Mouse (Mus musculus) kidney, adult 18-20 months (tissue): ENCODE results near the gene Hspa1b.
"Not testable (repeated sequence)": the region's sequence is repeated elsewhere in the genome, so short reads cannot be mapped to it uniquely, and the experiment has no call there.

Source experiments
- DNase-seq: peaks from one replicate; pipeline ENCODE4 v3.0.0; 2021

Gene Hspa1b

DNA sequence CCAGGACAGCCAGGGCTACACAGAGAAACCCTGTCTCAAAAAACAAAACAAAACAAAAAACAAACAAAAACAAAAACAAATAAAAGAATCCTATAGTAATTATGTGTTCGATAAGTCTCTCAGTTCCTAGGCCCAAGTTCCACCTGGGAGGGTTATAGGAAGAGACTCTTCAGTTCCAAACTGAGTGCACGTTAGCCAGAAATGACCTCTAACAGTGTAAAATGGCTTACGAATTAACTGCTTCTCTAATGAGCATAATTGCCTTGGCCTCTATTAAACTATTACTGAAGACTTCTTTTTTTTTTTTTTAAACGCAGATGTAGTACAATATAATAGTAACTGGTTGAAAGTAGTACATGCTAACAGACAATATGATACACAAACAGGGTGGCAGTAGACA, 5.1 kb downstream of the Hspa1b start:
- DNase-seq: no peak

DNA sequence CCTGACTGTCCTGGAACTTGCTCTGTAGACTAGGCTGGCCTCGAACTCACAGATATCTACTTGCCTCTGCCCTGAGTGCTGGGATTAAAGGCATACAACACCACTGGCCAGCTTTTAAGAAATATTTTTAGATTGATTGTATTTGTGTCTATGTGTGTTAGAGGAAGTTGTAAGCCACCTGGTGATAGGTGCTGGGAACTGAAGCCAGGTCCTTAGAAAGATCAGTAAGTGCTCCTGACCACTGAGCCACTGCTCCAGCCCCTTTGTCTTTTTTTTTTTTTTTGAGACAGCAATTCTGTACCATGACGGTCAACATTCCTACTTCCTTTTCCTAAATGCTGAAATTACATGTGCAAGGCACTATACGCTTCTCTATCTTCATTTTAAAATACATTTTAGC, 5.8 kb downstream of the Hspa1b start:
- DNase-seq: no peak

DNA sequence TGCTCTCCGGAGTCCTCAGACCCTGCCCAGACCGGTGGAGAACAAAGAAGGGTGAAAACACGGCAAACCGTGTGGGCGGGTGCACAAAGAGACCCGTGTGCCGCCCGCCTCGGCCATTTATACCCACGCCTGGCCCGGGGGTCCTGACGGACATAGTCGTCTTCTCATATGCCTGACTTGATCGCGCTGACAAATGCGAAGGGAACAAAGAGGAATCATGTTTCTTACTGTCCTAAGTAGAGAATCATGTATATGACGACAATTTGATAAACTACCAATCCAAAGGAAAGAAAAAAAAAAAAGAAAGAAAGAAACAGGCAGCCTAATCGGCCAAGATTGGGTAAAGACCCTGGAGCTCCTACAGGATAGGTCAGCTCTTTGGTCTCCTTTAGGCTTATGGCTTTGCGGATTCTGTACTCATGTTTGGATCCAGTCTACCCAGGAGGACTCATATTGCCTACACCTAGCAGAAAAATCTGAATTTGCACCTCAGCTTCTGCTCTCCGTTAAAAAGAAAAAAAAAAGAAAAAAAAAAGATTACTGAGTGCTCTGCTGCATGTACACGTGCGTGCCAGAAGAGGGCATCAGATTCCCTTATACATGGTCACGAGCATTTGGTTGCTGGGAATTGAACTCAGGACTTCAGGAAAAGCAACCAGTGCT, 6.5 kb downstream of the Hspa1b start:
- DNase-seq: peak; percentile 82

DNA sequence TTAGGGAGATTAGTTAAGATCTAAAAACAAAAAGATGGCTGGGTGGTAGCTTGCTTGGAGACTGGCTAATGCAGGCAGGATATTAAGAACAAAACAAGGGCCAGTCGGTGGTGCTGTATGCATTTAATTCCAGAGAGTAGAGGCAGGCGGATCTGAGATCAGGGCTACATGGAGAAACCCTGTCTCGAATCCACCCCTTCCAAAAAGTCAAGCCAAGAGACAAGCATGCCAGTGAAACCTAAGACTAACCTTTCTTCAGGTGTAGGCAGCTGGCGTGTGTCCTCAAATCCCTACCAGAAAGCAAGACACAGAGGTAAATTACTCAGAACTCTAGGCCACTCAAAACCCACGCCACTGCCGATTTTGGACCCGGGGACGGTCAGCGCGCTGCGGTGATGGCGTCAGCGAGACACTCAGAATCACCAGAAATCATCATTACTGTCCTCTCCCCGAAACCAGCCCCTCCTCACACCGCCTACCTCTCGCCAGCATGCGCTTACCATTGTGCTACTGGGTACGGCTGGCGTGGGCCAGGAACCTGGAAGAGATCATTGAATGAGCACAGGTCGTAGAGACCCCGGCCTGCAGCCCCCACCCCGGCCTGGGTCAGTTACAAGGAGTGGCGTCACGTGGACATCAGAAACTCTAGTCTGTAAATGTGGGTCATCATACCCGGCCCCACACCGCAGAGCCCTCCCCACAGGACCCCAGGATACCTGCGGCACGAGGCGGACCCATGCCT, 7.2 kb downstream of the Hspa1b start:
- DNase-seq: no peak

DNA sequence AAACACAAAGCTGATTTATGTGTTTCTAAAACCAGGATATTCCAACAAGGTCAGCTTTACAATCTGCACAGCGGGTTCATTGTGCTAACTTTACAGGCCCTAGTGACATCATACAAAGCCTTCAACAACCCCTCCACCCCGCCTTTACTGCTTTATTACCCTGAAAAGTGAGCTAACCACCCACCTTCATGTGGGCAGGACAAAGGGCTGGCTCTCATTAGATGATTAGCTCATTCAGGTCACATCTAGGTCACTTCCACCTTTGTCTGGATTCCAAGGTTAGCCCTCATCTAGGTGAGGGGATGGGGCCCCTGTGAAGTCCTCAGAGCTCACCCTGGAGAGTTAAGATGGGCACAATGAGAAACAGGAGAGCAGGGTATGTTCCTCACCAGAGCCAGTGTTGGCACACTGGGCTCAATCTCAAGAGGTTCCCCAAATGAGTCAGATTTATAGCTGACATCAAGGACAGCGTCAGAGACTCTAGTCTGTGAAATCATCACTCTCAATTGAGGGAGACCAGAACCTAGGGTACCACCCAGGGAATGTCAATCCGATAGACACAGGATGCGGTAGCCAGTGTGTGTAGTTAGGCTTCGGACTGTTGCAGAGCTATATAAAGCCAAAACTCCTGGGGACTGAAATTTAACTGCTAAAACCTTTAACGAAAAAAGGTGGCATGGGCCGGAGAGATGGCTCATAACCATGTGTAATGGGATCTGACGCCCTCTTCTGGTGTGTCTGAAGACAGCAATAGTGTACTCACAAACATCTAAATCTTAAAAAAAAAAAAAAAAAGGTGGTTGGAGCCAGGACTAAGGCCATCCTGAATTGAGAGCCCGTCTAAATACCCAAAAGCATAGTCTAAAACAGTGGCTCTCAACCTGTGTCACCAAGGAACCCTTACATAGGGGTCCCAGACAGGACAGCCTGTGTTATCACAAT, 8.3 kb downstream of the Hspa1b start:
- no peak for DNase-seq

DNA sequence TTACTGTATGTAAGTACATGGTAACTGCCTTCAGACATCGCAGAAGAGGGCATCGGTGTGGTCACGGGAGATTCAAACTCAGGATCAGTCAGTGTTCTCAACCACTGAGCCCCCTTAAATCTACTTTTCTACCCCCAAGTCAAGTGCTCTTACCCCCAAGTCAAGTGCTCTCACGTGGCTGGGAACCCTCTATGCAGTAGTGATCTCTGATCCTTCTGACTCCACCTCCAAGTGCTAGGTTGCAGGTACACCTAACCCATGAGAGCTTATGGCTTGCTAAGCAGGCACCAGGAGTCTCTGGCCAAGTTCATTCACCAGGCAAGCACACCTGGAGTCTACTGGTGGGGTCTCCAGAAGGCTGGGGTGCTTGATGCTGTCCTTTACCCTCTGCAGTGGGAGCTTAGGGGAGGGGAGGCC, 9.5 kb downstream of the Hspa1b start:
- no peak for DNase-seq

DNA sequence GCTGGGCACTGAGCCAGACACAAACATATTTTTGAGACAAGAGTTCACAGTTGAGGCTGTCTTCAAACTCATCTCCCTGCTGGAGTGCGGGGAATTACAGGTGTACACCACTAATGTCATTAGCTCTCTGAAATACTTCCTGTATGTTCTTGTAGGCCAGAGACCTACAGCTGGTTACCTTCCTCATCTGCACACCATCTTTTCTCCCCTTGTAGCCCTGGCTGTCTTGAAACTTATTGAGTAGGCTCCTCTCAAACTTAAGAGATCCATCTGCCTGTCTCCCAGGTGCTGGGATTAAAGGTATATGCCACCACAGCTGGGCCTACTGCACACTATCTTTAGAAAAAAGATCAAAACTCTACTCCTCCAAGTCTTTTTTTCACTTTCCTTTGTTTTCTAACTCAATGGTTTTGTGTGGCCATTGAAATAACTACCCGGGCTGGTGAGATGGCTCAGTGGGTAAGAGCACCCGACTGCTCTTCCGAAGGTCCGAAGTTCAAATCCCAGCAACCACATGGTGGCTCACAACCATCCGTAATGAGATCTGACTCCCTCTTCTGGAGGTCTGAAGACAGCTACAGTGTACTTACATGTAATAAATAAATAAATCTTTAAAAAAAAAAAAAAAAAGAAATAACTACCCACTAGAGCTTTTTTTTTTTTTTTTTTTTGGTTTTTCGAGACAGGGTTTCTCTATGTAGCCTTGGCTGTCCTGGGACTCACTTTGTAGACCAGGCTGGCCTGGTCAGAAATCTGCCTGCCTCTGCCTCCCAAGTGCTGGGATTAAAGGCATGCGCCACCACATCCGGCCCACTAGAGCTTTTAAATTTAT, 10.1 kb downstream of the Hspa1b start:
- not testable (repeated sequence) for DNase-seq

DNA sequence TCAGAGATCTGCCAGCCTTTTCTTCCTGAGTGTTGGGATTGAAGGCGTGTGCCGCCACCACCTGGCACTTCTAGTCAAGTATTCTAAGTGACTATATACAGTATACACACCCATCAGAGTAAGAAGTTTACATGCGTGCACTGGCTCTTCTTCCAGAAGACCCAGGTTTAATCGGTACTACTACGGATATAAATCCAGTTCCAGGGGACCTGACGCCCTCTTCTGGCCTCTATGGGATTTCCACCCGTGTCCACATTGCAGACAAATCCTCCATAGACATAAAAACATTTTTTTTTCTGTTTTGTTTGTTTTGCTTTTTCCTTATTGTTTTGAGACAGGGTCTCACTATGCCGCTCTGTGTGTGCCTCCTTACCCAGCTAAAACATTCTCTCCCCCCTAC, 11.4 kb downstream of the Hspa1b start:
- DNase-seq: peak; percentile 61

DNA sequence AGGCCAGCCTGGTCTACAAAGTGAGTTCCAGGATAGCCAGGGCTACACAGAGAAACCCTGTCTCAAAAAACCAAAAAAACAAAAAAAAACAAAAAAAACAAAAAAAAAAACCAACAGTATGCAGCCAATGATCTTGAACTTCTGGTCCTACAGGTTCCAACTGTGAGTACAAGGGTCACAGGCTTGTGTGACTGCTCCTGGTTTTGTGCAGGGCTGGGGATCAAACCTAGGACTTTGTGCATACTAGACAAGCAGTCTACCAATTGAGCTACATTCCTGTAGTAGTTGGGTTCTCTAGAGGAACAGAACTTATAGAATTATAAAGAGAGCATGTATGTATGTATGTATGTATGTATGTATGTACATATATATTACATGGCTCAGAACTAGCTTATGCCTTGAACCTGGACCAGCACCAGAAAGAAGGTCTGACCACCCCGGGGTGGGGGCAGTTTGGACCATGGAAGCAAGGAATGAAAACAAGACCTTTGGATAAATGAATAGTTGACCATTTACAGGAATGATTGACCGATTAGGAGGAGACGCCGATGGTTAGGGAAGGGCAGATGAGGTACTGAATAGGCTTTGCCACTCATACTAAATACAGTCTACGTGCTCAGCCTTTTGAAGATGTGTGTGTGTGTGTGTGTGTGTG, 12.4 kb downstream of the Hspa1b start:
- peak; percentile 50 for DNase-seq

DNA sequence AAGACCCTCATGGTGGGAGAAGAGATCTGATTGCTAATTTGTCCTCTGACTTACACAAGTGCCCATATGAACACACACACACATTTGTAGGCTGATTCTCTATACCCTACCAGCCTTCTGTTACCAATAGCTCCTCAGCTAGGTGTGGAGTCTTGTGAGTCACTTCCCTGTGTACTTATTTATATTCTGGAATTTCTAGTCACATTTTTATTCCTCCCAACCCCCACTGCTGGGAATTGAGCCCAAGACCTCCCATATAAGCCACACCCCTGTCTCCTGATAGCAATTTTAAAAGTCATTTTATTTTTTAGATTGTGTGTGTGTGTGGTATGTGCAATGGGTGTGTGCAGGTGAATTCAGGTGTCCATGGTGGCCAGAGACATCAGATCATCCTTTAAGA, 14.7 kb downstream of the Hspa1b start:
- no peak for DNase-seq

DNA sequence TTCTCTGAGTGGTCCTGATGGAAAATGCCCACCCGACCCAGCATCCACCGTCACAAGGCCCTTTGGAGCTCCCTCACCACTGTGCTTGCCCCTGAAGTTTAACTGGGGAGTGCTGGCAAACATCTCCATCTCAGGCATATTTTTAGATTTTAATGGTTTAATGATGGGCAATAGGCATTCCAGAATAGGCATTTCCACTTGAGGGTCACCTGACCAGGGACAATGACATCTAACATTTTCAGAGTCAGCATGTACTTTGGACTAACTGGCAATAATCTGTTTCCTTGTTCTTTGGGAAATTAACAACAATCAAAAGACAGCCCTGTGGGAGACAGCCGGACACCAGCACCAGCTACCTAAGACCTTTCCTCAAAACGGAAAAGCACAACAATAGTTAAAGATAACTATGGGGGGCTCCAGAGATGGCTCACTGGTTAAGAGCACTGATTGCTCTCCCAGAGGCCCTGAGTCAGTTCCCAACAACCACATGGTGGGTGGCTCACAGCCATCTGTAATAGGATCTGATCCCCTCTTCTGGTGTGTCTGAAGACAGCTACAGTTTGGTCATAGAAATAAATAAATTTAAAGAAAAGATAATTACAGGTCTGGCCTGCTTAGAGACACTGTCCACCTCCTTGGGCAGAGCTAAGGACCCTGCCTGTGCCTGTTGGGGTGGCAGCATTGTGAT, 15.8 kb downstream of the Hspa1b start:
- no peak for DNase-seq

DNA sequence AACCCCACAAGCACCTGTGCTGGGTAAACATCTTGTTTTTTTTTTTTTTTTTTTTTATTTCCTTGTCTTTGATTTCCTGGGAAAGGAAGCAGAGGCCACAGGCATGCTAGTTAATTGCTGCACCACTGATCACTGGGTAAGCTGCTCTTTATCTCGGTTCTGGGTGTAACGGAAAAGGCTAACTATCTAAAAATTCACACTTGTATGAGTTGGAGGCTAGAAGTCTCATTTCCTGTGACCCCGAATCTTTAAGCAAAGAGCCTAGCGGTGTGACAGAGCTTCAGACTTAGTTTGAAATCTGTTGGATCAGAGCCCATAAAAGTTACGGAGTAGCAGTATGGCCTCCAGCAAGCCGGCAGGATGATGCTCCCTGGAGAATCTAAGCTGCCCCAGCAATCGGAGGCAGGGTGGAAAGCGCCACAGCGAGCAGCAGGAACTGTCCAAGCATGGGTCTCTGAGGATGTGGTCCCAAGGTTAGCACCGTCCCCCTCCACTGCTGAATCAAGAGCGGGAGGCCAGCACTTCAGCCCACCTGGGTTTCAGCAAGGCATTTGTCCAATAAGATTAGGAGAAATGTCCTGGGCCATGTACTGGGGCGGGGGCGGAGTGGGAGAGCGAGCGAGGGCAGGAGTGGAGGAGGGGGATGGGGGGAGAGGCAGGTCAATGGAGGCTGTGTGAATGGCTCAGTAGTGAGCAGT, 17.5 kb downstream of the Hspa1b start:
- no peak for DNase-seq

DNA sequence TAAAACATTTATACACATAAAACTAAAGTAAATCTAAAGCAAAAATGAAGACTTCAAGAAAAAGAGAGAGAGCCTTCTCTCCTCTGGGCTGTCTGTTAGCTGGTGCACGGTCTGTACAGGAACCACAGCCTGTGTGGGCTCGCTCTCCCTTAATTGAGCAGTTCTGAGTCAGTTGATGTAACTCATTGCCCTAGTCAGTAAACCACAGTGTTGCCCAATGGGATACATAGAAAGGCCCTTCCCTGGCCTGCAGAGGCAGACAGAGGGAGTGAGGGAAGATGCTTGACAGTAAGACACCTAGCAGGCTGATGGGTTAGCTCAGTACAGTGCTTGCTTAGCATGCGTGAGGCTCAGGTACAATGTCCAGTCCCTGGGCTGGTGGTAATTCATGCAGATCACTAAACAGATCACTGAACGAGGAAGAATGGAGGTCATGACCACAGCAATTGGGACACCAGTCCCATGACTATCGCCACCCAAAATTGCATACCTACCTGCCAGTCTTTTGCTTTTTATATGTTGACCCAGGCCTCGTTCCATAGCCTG, 21.0 kb downstream of the Hspa1b start:
- peak; percentile 65 for DNase-seq

DNA sequence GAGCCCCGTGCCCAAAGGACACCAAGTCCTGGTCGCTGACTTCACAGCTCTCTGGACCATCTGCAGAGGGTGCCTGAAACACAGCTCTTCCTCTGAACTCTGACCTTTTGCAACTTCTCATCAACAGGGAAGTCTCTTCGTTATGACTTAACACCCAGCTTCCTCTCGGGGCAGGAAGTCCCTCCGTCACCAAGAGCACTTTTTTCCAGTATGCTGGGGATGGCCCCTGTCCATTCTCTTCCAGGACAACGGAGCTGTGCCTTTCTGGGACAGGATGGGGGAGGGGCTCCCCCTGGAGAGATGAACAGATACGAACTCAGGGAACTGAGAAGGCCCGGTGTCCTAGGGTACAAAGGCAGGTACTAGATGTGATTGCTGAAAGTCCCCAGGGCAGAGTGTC, 24.2 kb downstream of the Hspa1b start:
- DNase-seq: peak; percentile 47

DNA sequence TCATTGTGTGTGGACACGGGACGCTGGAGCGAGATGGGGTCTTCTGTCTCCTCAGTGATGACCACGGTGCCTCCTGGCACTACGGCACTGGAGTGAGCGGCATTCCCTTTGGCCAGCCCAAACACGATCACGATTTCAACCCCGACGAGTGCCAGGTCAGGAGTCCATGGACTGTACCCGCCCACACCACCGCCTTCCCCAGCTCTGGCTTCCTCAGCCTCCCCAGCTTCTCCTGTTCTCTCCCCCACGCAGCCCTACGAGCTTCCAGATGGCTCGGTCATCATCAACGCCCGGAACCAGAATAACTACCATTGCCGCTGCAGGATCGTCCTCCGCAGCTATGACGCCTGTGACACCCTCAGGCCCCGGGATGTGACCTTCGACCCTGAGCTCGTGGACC, 25.0 kb downstream of the Hspa1b start:
- DNase-seq: peak; percentile 75

DNA sequence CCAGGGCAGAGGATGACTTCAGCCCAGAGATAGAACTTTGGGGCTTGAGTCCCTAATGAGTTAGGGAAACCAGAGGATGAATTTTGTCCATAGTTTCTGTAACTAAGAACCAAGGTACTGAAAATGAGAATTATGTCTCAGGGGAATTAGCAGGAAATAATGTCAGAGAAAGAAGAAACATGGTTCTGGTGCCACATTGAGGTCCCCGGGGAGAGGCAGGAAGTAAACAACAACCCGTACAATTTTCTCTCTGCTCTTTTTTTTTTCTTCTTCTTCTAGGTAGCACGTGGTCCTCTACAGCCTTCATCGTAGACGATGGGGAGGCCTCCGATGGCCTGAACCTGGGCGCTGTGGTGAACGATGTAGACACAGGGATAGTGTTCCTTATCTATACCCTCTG, 26.8 kb downstream of the Hspa1b start:
- DNase-seq: no peak

DNA sequence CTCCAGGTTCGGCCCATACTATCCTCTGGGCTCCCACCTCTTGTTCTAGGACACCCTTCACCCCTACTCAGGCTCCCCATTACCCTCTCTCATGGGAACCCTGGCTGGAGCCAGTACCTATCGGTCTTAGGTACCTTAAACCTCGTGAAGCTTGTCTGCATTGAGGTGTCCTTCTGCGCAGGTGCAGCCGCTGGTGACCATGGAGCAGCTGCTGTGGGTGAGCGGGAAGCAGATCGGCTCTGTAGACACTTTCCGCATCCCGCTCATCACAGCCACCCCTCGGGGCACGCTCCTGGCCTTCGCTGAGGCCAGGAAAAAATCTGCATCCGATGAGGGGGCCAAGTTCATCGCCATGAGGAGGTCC, 27.3 kb downstream of the Hspa1b start:
- peak; percentile 62 for DNase-seq

DNA sequence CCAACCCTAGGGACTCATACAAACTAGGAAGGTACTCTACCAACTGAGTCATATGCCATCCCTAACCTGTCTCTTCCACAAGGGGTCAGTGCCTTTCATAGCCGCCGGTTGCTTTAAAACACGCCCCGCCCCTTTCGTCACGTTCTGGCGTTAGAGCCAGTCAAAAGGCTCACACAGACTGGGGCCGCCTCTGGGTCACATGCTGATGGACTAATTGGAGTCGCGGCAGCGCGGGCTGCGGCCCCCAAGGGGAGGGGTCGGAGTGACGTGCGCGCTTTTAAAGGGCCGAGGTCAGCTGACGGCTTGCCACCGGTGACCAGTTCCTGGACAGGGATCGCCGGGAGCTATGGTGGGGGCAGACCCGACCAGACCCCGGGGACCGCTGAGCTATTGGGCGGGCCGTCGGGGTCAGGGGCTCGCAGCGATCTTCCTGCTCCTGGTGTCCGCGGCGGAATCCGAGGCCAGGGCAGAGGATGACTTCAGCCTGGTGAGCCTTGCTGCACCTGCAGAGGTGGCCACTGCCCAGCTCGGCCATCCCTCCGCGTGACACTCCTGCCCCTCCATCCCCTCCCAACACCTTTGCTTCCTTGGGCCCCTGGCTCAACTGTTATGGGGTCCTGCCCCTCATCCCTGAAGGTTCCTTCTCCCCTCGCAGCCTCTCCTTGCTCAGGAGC, 27.8 kb downstream of the Hspa1b start, which contains the start of gene Neu1:
TSS of gene Neu1 (plus strand) at position 193 of the 674 bp plus-strand sequence.
- DNase-seq: peak; percentile 99

DNA sequence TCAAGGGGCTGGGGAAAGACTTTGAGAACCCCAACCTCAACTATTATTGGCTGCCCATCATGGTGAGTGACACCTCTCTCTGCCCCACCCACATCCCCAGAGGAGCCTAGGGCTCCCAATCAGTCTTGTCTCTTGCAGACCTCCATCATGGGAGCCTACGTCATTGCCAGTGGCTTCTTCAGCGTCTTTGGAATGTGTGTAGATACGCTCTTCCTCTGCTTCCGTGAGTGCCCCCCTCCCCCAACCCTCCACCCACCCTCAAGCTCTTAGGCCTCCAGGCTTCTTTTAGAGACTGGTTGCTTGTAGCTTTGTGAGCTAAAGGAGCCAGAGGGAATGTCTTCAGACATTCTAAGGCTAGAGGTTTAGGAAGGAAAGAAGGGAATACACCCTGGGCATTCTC, 30.2 kb downstream of the Hspa1b start:
- DNase-seq: no peak
